Mouse (Mus musculus) thymus, postnatal 14 days (tissue): Measurements from ENCODE around the gene Grin2c.

Experiments used
- DNase-seq: peaks from one replicate; pipeline ENCODE4 v3.0.0; 2021

Gene Grin2c

GRCm38 (mm10) chr11:115227640-115228039, 39.4 kb downstream of the Grin2c start:
- DNase-seq = no peak

DNA sequence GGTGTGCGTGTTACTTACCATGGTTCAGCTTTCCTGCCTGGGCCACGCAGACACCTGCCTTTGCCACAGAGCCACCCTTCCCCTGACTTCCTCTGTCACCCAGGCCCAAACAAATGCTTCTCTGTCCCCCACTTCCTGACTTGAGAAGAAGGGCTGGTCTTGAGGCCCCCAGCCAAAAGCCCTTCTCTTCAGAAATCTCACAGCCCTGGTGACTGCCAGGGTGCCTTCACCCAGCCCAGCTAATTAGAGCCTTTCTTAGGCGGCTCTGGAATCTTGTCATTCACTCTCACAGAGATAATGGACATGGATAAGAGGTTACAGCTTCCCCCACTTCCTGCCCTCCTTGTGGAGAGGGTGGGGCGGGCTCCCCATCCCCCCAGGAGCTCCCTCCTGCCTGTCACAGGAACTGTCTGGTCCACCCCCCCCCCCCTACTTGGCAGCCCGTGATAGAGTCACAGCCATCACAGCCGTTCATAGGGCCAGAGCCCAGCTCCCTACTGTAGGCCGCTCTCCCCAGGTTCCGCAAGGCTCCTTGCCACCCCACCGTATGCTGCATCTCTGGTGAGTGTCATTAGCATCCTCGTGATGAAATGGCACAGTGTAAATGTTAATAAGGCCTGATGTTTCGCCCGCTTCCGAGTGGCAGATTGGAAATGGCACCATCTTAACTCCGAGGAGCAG, 40.1 kb downstream of the Grin2c start:
- DNase-seq = peak; percentile 72

GRCm38 (mm10) chr11:115225301-115225700, 41.7 kb downstream of the Grin2c start:
- DNase-seq = no peak

DNA sequence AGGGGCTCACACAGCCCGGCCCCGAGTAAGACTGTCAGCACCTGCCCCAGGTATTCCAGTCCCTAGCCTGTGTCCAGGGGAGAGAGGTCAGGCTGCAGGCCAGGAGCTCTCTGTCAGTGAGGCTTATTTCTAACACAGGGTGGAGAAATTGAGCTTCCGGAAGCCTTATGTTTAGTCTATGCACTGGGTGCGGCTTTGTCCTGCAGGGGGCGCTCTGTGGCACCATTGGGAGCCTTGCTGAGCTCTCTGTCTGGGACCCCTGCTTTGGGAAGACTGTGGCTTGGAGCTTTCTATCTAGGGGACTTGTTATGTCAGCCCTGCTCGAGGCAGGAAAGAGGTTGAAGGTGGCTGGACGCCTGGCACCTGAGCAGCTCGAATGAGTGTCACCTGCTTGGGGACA, 42.2 kb downstream of the Grin2c start:
- peak; percentile 89 for DNase-seq

GRCm38 (mm10) chr11:115223877-115224276, 43.2 kb downstream of the Grin2c start:
- DNase-seq = no peak

DNA sequence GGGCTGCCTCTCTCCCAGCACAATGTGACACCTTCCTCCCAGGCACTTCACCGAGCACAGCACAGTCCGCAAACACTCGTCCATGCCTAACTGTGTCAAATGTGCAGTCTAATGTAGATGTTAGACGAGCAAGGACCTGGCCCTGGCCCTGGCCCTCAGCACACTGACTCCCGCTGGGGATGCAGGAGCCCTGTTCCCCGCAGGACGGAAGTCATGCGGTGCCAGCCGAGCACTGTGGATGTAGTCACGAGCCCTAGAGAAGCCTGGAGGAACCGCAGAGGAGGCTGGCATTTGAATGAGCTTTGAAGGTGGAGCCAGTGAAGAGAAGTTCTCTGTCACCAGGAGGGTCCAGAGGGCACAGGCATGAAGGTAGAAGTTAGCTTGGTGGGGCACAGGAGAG, 43.6 kb downstream of the Grin2c start:
- DNase-seq = no peak

GRCm38 (mm10) chr11:115222570-115222969, 44.5 kb downstream of the Grin2c start:
- DNase-seq = no peak

DNA sequence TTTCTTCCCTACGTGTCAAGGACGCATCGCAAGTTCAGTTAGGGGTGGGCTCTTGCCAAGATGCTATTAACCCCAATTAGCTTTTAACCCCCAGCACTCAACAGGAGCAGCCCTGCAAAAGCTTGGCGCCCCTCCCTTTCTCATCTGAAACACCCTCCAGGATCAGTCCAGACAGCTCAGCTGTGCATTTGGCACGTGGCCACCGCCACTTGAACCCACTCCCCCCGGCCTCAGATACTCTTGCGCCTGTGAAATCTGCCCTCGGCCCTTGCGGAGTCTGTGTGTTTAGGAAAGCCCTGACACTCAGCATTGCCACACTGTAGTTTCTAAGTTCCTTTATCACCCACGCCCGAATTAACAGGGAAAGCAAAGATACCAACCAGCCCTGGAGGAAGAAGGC, 45.0 kb downstream of the Grin2c start:
- no peak for DNase-seq

DNA sequence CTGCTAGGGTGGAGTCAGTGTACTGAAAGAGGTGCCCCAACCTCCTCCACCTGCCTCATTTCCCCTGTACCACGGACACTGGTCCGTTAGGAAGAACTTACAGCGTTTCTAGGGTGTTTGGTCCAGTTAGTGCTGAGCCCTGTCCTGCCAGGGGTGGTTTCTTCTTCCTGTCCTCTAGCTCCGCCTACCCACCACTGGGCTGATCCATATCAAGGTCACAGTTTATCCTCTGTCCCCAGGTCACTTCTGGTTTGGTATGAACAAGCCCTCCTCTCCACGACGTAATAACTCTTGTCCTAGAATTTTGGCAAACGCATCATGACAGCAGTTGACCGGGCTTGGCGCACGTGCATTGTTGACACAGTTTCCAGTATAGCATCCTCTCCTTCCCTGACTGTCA, 47.4 kb downstream of the Grin2c start:
- no peak for DNase-seq

GRCm38 (mm10) chr11:115219263-115219662, 47.8 kb downstream of the Grin2c start:
- DNase-seq = no peak

- DNase-seq = no peak
These were observed 49.3 kb downstream of the Grin2c start for GRCm38 (mm10) chr11:115217439-115218410.

DNA sequence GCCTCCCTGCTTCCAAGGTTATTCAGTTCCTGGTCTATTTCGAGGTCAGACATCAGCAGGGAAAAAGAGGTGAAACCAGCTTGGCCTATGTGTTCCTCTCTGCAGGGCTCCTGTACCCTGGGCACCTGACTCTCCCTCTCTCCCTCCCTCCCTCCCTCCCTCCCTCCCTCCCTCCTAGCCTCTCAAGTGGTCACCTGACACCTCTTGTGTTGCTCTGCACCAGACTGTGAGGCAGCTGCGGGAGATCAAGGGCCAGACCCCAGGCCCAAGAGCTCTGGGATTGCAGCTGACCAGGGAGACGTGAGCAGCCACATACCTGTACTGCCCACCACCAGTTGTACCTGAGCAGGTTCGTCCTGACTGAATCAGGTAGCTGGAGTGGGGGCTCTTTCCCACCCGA, 51.9 kb downstream of the Grin2c start:
- no peak for DNase-seq

DNA sequence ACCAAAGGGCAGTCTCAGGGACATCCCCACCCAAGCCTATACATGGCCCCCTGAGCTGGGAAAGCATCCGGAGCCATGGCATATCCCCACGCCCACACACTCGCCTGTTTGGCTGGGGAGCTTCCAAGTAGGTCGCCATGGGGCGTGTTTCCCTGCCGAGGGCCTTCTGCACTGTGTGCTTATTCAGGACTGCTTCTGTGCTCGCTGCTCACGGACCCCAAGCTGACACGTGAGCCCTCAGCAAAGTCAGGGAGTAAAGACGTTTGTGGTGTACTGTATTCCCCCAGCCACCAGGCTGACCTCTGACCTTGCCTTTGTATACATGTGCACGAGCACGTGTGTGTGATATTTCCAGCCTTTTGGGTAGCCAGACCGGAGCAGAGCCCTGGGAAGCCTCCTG, 54.9 kb downstream of the Grin2c start:
- DNase-seq = no peak

DNA sequence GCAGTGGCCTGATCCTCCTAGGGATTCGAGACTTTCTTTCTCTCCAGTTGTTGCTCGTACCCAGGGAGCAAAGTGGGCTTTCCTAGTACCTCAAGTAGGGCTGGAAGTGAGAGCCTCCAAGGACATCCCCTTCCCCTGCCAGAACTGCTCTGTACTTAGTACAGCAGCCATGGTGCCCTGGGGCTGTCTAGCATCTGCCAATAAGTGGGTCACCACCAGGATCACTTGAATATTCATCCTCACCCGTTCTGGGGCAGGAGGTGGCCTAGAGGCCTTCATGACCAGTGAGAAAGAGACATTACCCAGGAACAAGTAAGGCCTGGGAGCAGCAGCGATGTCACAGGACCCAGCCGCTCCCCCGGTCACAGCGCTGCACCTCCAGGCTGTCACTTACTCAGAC, 57.1 kb downstream of the Grin2c start:
- DNase-seq = no peak

DNA sequence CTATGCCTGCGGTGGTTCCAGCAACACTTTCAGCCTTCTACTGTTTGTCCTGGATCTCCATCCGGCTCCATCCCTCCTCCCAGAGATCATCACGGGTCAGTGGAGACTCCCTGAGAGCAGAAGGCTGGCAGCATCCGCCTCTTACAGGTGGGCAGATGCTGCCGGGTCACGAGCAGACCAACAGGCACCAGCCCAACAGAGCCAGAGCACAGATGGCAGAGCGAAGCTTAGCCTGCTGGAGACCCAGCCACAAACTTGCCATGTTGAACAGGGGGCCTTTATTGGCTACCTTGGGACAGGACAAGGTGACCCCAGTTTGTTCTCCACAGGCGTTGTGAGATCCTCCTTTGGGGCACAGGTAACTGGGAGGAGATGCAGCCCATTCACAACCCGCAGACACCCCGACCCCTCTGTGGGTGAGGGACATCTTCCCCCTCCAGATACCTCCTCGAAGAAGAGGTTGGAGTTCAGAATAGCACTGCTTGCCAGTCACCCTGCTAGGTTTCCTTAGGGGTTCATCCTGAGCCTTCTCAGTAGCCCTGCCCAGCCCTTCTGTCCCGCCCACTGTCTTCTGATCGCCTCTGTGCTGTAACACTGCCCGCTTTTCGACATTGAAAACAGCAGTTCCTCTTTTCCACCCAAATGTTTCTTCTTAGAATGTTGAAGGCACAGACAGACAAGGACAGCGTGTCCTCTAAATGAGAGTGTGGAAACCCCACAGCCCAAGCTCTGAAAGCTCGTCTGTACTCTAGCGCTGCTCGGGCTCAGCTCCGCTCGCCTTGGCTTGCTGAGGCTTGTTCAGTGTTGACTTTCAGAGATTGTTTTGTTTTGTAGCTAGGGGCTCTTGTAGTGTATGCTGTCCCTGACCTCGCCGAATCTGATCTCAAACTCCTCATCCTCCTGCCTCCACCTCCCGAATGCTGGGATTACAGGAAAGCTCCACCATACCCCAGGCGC, 58.0 kb downstream of the Grin2c start:
- no peak for DNase-seq

- no peak for DNase-seq
These were observed 58.9 kb downstream of the Grin2c start for GRCm38 (mm10) chr11:115208126-115208525.

- DNase-seq = no peak
These were observed 64.3 kb downstream of the Grin2c start for GRCm38 (mm10) chr11:115202756-115203155.

- peak; percentile 87 for DNase-seq
These were observed 64.7 kb downstream of the Grin2c start for GRCm38 (mm10) chr11:115202316-115202715.

- DNase-seq = no peak
These were observed 66.5 kb downstream of the Grin2c start for GRCm38 (mm10) chr11:115200520-115200919.
